Mouse (Mus musculus) midbrain, embryonic 15.5 days (tissue): ENCODE measurements at regions not wholly inside any gene's neighbourhood (a gene's known extent, or its start where the extent isn't known, plus 50 kb on each side); places are given as distances from the start of the nearest gene placed in this dataset.

ENCODE experiments used
- ATAC-seq: fragments of 200-750 bp; cut with Nextera tagmentation; replicated peaks from 2 replicates; pipeline ENCODE4 v1.8.0; 2017; ENCODE audit warnings: moderate TSS enrichment
- H3K27ac ChIP-seq: fragments of 300-500 bp; sonication (generic); 2 replicates; pipeline ENCODE4 v1.5.1; 2015; ENCODE audit warnings: mild to moderate bottlenecking, inconsistent platforms
- H3K27me3 ChIP-seq: fragments of 300-500 bp; sonication (generic); replicated peaks from 2 replicates; pipeline ENCODE4 v1.6.1; 2015; ENCODE audit warnings: inconsistent platforms
- H3K36me3 ChIP-seq: fragments of 300-500 bp; sonication (generic); replicated peaks from 2 replicates; pipeline ENCODE4 v1.6.1; 2015; ENCODE audit warnings: inconsistent platforms
- H3K4me1 ChIP-seq: fragments of 300-500 bp; sonication (generic); 2 replicates; pipeline ENCODE4 v1.6.1; 2015; ENCODE audit warnings: inconsistent platforms
- H3K4me2 ChIP-seq: fragments of 300-500 bp; sonication (generic); 2 replicates; pipeline ENCODE4 v1.6.1; 2015; ENCODE audit warnings: inconsistent platforms, mild to moderate bottlenecking, moderate library complexity
- H3K4me3 ChIP-seq: fragments of 300-500 bp; sonication (generic); 2 replicates; pipeline ENCODE4 v1.5.1; 2015; ENCODE audit warnings: mild to moderate bottlenecking, inconsistent platforms
- H3K9ac ChIP-seq: fragments of 300-500 bp; sonication (generic); 2 replicates; pipeline ENCODE4 v1.6.1; 2015; ENCODE audit warnings: mild to moderate bottlenecking, inconsistent platforms
- H3K9me3 ChIP-seq: fragments of 300-500 bp; sonication (generic); 2 replicates; pipeline ENCODE4 v1.6.1; 2016; ENCODE audit warnings: inconsistent platforms
- WGBS: fragments of 180-500 bp; shearing (Covaris S2); methylation state at CpG from one replicate; pipeline ENCODE4 v1.1.7; 2015; ENCODE audit warnings: mixed read lengths; 5-methylcytosine and 5-hydroxymethylcytosine counted together

GRCm38 (mm10) chr1:154062666-154063065 is 138.3 kb upstream of the Zfp648 start:
- Histone ChIP-seq H3K4me1 (no peaks in the 10 kb centered on the region), H3K36me3 (no peaks in the 10 kb centered on the region), H3K27me3 (no peaks in the 10 kb centered on the region), H3K4me2 (no peak overlapping the region), H3K27ac (no peak overlapping the region), H3K4me3 (no peak overlapping the region), H3K9ac (no peak overlapping the region), H3K9me3 (no peaks in the 10 kb centered on the region)
- ATAC-seq = no peak
- 86% methylated on average over 7 of the region's 7 CpGs for WGBS

GRCm38 (mm10) chr1:154064633-154065032 is 136.4 kb upstream of the Zfp648 start:
- Histone ChIP-seq H3K27ac (no peak overlapping the region), H3K36me3 (no peaks in the 10 kb centered on the region), H3K4me1 (no peaks in the 10 kb centered on the region), H3K4me3 (no peak overlapping the region), H3K4me2 (no peak overlapping the region), H3K9me3 (no peaks in the 10 kb centered on the region), H3K27me3 (no peaks in the 10 kb centered on the region), H3K9ac (no peak overlapping the region)
- 88% methylated on average over 5 of the region's 5 CpGs for WGBS
- no peak for ATAC-seq

GRCm38 (mm10) chr1:154065336-154066329 is 135.4 kb upstream of the Zfp648 start:
- whole genome bisulfite sequencing = 73% methylated on average over 18 of the region's 18 CpGs

GRCm38 (mm10) chr1:154067856-154068255 is 133.1 kb upstream of the Zfp648 start:
- Histone ChIP-seq H3K27ac (no peak overlapping the region), H3K9me3 (no peaks in the 10 kb centered on the region), H3K4me3 (no peak overlapping the region), H3K4me1 (no peaks in the 10 kb centered on the region), H3K36me3 (no peaks in the 10 kb centered on the region), H3K27me3 (no peaks in the 10 kb centered on the region), H3K9ac (no peak overlapping the region), H3K4me2 (no peak overlapping the region)
- ATAC-seq = no peak
- WGBS = 89% methylated on average over 1 of the region's 1 CpGs

More at GRCm38 (mm10) chr1:154065336-154066329, 135.4 kb upstream of the Zfp648 start:
- Histone ChIP-seq H3K4me3 (no peak overlapping the region), H3K36me3 (no peaks in the 10 kb centered on the region), H3K9me3 (no peaks in the 10 kb centered on the region), H3K4me2 (no peak overlapping the region), H3K4me1 (no peaks in the 10 kb centered on the region), H3K9ac (no peak overlapping the region), H3K27ac (no peak overlapping the region), H3K27me3 (no peaks in the 10 kb centered on the region)
- no peak for ATAC-seq

GRCm38 (mm10) chr1:154074270-154074669 is 126.7 kb upstream of the Zfp648 start:
- 93% methylated on average over 1 of the region's 1 CpGs for WGBS
- ATAC-seq = no peak
- Histone ChIP-seq H3K4me1 (no peaks in the 10 kb centered on the region), H3K9me3 (no peaks in the 10 kb centered on the region), H3K9ac (no peak overlapping the region), H3K27ac (no peak overlapping the region), H3K27me3 (no peaks in the 10 kb centered on the region), H3K4me3 (no peak overlapping the region), H3K36me3 (no peaks in the 10 kb centered on the region), H3K4me2 (no peak overlapping the region)

GRCm38 (mm10) chr1:154076684-154077475 is 124.1 kb upstream of the Zfp648 start:
- Histone ChIP-seq H3K27me3 (no peaks in the 10 kb centered on the region), H3K4me1 (no peaks in the 10 kb centered on the region), H3K9ac (no peak overlapping the region), H3K36me3 (no peaks in the 10 kb centered on the region), H3K9me3 (no peaks in the 10 kb centered on the region), H3K4me2 (no peak overlapping the region), H3K4me3 (no peak overlapping the region), H3K27ac (no peak overlapping the region)
- 74% methylated on average over 10 of the region's 10 CpGs for WGBS
- no peak for ATAC-seq

GRCm38 (mm10) chr1:154080505-154081380 is 120.2 kb upstream of the Zfp648 start:
- no peaks in the 10 kb centered on the region for H3K4me1 ChIP-seq
- H3K27ac ChIP-seq = no peak overlapping the region
- H3K27me3 ChIP-seq = no peaks in the 10 kb centered on the region
- ATAC-seq = no peak
- no peaks in the 10 kb centered on the region for H3K9me3 ChIP-seq
- no peak overlapping the region for H3K4me2 ChIP-seq
- H3K9ac ChIP-seq = no peak overlapping the region
- H3K36me3 ChIP-seq = no peaks in the 10 kb centered on the region
- 58% methylated on average over 10 of the region's 10 CpGs for WGBS
- no peak overlapping the region for H3K4me3 ChIP-seq

GRCm38 (mm10) chr1:154086145-154086544 is 114.8 kb upstream of the Zfp648 start:
- no peak for ATAC-seq
- no peak overlapping the region for H3K9ac ChIP-seq
- H3K4me2 ChIP-seq = no peak overlapping the region
- H3K9me3 ChIP-seq = no peaks in the 10 kb centered on the region
- H3K4me1 ChIP-seq = no peaks in the 10 kb centered on the region
- no peaks in the 10 kb centered on the region for H3K36me3 ChIP-seq
- no peaks in the 10 kb centered on the region for H3K27me3 ChIP-seq
- H3K4me3 ChIP-seq = no peak overlapping the region
- H3K27ac ChIP-seq = no peak overlapping the region

GRCm38 (mm10) chr1:154089815-154090214 is 111.2 kb upstream of the Zfp648 start:
- Histone ChIP-seq H3K27me3 (no peaks in the 10 kb centered on the region), H3K4me3 (no peak overlapping the region), H3K9me3 (no peaks in the 10 kb centered on the region), H3K4me2 (no peak overlapping the region), H3K27ac (no peak overlapping the region), H3K36me3 (no peaks in the 10 kb centered on the region), H3K4me1 (no peaks in the 10 kb centered on the region), H3K9ac (no peak overlapping the region)
- 93% methylated on average over 3 of the region's 3 CpGs for WGBS
- ATAC-seq = no peak

- H3K4me1 ChIP-seq = no peaks in the 10 kb centered on the region
- H3K4me3 ChIP-seq = no peak overlapping the region
- no peak overlapping the region for H3K4me2 ChIP-seq
- H3K9ac ChIP-seq = no peak overlapping the region
- H3K27me3 ChIP-seq = no peaks in the 10 kb centered on the region
- no peak for ATAC-seq
- 66% methylated on average over 7 of the region's 7 CpGs for WGBS
- no peaks in the 10 kb centered on the region for H3K36me3 ChIP-seq
- no peak overlapping the region for H3K27ac ChIP-seq
- no peaks in the 10 kb centered on the region for H3K9me3 ChIP-seq
These were observed 110.2 kb upstream of the Zfp648 start for GRCm38 (mm10) chr1:154090521-154091490.

- no peaks in the 10 kb centered on the region for H3K36me3 ChIP-seq
- no peak overlapping the region for H3K27ac ChIP-seq
- H3K27me3 ChIP-seq = no peaks in the 10 kb centered on the region
- no peak for ATAC-seq
- no peak overlapping the region for H3K4me2 ChIP-seq
- no peak overlapping the region for H3K9ac ChIP-seq
- H3K9me3 ChIP-seq = no peaks in the 10 kb centered on the region
- no peaks in the 10 kb centered on the region for H3K4me1 ChIP-seq
- no peak overlapping the region for H3K4me3 ChIP-seq
- WGBS = 85% methylated on average over 4 of the region's 4 CpGs
These were observed 107.4 kb upstream of the Zfp648 start for GRCm38 (mm10) chr1:154093549-154093948.
